Mouse (Mus musculus) megakaryocyte, embryonic 14.5 days (primary cell): Measurements from ENCODE around the gene Vdac1. TPM values are rescaled to one million over a fixed set of nuclear protein-coding genes. Genes with fewer than 3 reads are reported as not detected.
"Not testable (repeated sequence)": the region's sequence is repeated elsewhere in the genome, so short reads cannot be mapped to it uniquely, and the experiment has no call there.

Experiments used
- H3K27me3 ChIP-seq: replicated peaks from 2 replicates; pipeline ENCODE3; 2012; ENCODE audit warnings: inconsistent platforms
- H3K36me3 ChIP-seq: replicated peaks from 2 replicates; pipeline ENCODE3; 2012; ENCODE audit warnings: low read length, inconsistent platforms, mixed read lengths
- H3K4me1 ChIP-seq: 2 replicates; pipeline ENCODE4 v1.6.1; 2012; ENCODE audit warnings: inconsistent platforms
- H3K4me3 ChIP-seq: replicated peaks from 2 replicates; pipeline ENCODE3; 2012; ENCODE audit warnings: moderate library complexity, mild to moderate bottlenecking, inconsistent platforms
- H3K9me3 ChIP-seq: 2 replicates; pipeline ENCODE4 v1.6.1; 2012; ENCODE audit warnings: inconsistent platforms
- FLI1 ChIP-seq: IDR thresholded peaks from 2 replicates; pipeline ENCODE4 v1.6.1; 2012; ENCODE audit warnings: low read length, inconsistent platforms, mixed read lengths
- GATA1 ChIP-seq: IDR thresholded peaks from 3 replicates; pipeline ENCODE4 v1.6.1; 2012; ENCODE audit warnings: mixed read lengths, low read length, inconsistent platforms, borderline replicate concordance
- polyA plus RNA-seq: library from polyadenylated mRNA; stranded (reverse); fragments of >175 nt; gene quantifications from 2 replicates; pipeline ENCODE4 v1.2.3, GENCODE M21; 2012; ENCODE audit warnings: low replicate concordance; ENCODE audit not compliant: insufficient read depth

Gene Vdac1
- polyA plus RNA-seq, 1 experiment = 27.3 TPM

DNA sequence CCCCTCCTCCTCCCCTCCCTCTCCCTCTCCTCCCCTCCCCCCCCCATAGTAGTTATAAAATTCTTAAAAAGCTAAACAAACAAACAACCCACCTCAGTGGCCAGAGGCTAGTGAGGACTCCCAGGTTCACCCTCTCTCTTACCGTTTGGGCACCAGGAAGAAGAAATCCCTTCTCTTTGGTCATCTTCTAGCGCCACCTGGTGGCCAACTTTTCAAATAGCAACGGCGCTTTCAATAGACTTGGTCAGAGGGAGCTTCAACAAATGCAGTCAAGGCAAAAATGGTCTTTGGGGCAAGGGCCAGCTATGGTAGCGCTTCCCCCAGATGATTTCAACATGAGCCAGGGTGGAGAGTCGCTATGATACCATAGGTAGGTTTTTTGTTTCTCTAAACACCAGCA lies 17.5 kb upstream of the Vdac1 start:
- no peaks in the 10 kb centered on the region for H3K36me3 ChIP-seq
- H3K4me1 ChIP-seq = peaks cover 51% of the 10 kb centered on the region
- H3K27me3 ChIP-seq = peaks cover 44% of the 10 kb centered on the region
- no peak overlapping the region for H3K4me3 ChIP-seq
- H3K9me3 ChIP-seq = no peaks in the 10 kb centered on the region
- no peak for TF ChIP-seq GATA1
- no peak for TF ChIP-seq FLI1

DNA sequence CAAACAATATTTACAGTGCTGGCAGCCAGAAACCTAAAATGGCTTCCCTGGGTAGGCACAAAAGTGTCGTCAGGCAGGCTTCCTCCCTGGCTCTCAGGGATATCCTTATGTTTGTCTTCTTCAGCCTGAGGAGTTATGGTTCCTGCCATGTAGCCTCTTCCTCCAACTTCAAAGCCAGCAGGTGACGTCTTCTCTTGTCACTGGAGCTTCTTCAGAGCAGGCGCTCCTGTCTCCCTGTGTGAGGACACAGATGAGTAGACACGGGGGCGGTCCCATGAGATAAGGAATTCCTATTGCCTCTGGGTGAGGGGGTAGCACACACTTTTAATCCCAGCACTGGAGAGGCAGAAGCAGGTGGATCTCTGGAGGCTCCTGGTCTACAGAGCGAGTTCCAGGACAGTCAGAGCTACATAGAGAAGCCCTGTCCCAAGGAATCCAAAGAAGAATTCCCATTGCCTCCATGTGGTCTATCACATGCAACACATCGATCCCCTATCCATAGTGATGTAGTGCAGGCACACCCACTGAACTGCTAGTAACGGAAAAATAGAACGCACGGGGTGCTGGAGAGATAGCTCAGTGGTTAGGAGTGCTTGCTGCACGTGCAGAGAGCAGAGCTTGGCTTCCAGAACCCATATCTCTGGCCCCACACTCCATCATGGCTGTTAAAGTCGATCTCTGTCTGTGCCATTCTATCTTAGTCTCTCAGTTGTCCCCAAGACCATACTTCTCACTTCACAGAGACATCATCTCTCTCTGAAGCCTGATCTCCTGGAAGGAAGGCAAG lies 15.5 kb upstream of the Vdac1 start:
- H3K27me3 ChIP-seq = peaks cover 27% of the 10 kb centered on the region
- peaks cover 40% of the 10 kb centered on the region for H3K4me1 ChIP-seq
- peaks cover 8% of the 10 kb centered on the region for H3K9me3 ChIP-seq
- H3K4me3 ChIP-seq = no peak overlapping the region
- TF ChIP-seq FLI1 (no peak), GATA1 (no peak)
- no peaks in the 10 kb centered on the region for H3K36me3 ChIP-seq

DNA sequence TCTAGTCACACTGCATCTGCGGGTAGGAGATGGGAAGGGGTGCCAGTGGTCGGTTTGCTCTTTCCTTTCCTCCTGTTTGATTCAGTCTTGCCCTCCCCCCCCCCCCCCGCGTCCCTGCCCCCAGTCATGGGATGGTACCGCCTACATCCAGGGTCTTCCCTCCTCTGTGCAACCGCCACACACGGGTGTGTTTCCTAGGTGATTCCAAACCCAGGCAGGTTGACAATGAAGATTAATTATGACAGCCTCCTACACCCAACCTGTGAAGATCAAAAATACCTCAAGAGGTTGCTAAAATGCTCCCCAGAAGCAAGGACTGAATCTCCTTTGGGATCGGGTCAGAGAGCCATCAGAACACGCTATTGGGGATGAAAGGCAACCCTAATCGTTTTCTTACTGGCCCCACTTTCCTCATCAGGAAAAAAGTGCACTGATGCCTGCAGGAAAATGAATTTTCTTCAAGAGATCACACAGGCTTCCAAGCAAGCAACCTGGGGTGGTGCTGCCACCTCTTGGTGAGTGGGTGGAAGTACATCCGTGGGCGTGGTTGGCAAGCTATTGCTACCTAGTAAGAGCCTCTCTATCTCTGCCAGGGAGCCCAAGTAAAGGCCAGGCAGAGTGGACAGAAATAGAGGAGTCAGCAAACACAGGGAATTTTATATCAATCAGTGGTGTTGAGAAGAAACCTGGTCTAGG lies 14.6 kb upstream of the Vdac1 start:
- peaks cover 18% of the 10 kb centered on the region for H3K27me3 ChIP-seq
- no peaks in the 10 kb centered on the region for H3K36me3 ChIP-seq
- H3K4me3 ChIP-seq = peak overlapping the region; percentile 93
- H3K4me1 ChIP-seq = peaks cover 42% of the 10 kb centered on the region
- TF ChIP-seq GATA1 = no peak
- H3K9me3 ChIP-seq = peaks cover 8% of the 10 kb centered on the region

DNA sequence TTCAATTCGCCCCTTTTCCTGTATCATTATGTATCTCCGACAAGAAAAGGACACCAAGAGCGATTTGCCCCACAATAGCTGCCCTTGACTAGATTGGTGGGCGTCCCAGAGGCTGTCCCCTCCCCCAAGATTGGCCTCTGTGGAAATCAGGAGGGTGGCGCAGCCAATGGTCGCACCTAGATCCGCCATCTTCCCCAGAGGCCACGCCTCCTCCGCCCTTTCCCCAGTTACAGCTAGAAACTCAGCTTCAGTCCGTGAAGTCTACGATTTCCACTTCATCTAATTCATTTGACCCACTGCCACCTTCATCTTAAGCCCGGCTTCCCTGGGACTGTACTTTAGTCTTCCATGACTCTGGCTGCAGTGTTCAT lies 14.0 kb upstream of the Vdac1 start:
- Histone ChIP-seq H3K9me3 (peaks cover 8% of the 10 kb centered on the region), H3K4me1 (peaks cover 44% of the 10 kb centered on the region), H3K4me3 (peak overlapping the region; percentile 93), H3K36me3 (no peaks in the 10 kb centered on the region), H3K27me3 (peaks cover 12% of the 10 kb centered on the region)
- TF ChIP-seq FLI1 (no peak), GATA1 (no peak)

DNA sequence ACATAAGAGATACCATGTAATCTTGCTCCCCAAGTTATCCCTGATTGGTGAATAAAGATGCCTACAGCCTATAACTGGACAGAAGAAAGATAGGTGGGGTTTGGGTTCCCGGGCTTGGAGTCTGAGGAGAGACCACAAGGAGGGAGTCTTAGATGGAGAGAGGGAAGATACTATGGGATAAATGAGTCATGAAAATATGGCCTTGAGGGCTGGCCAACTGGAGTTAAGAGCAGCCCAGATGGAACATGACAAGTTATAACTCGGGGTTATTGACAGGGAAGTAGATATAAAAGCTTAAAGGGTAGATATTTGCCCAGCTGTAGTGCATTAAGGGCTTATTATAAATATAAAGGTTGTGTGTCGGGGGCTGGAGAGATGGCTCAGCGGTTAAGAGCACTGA lies 12.5 kb upstream of the Vdac1 start:
- H3K4me1 ChIP-seq = peaks cover 51% of the 10 kb centered on the region
- H3K36me3 ChIP-seq = no peaks in the 10 kb centered on the region
- no peak overlapping the region for H3K4me3 ChIP-seq
- H3K27me3 ChIP-seq = peaks cover 6% of the 10 kb centered on the region
- peaks cover 8% of the 10 kb centered on the region for H3K9me3 ChIP-seq
- TF ChIP-seq GATA1 = no peak
- TF ChIP-seq FLI1 = no peak

DNA sequence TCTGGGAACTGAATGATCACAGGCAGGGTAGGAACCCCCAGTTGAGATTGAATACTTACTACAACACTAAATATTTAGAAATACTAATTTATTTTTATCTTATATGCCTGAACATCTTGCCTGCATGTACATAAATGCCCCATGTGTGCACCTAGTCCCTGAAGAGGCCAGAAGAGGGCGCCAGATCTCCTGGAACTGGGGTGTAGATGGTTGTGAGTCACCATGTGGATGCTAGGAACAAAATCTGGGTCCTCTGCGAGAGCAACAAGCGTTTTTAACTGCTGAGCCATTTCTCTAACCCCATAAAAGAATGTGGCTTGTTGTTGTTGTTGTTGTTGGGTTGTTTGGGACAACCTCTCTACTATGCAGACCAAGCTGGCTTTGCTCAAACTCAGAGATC lies 11.9 kb upstream of the Vdac1 start:
- H3K36me3 ChIP-seq = no peaks in the 10 kb centered on the region
- peaks cover 51% of the 10 kb centered on the region for H3K4me1 ChIP-seq
- peaks cover 6% of the 10 kb centered on the region for H3K27me3 ChIP-seq
- TF ChIP-seq GATA1 = no peak
- no peak for TF ChIP-seq FLI1
- peaks cover 8% of the 10 kb centered on the region for H3K9me3 ChIP-seq
- no peak overlapping the region for H3K4me3 ChIP-seq

DNA sequence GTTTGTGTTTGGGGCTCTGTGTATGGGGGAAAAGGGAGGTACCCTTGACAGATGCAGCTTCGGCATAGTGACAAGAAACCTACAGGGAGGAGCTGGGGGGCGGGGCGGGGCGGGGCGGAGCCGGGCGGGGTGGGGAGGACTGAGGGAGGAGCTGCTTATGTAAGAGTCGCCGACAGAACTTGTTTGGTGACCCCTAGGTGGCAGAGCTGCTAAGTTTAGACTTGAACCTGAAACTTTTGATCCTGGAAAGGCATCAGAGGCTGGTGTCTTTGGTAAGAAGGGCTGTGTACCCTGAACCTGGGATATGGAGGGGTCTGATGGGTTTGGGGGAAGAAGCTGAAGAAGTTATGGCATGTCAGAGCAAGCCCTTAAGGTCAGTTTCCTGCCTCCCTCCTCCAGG lies 9.7 kb upstream of the Vdac1 start:
- Histone ChIP-seq H3K4me3 (peak overlapping the region; percentile 77), H3K27me3 (no peaks in the 10 kb centered on the region), H3K36me3 (no peaks in the 10 kb centered on the region), H3K9me3 (peaks cover 8% of the 10 kb centered on the region), H3K4me1 (peaks cover 47% of the 10 kb centered on the region)
- no peak for TF ChIP-seq FLI1
- TF ChIP-seq GATA1 = no peak

DNA sequence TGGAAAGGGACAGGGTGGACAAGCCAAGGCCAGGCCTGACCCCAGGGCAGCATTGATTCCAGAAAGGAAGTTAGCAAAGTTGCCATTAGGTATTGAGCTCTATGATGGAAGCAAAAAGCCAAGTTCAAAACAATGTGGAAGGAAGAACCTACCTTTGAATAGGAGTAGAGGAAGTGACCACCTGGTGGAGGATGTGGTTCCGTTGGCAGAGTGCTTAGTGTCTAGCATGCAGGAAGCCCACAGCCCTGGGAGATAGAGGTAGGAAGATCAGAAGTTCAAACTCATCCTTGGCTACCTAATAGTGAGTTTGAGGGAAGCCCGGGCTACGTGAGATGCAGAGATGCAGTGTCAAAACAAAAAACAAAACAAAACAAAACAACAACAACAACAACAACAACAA lies 8.4 kb upstream of the Vdac1 start:
- no peaks in the 10 kb centered on the region for H3K27me3 ChIP-seq
- no peak overlapping the region for H3K4me3 ChIP-seq
- H3K4me1 ChIP-seq = peaks cover 37% of the 10 kb centered on the region
- H3K9me3 ChIP-seq = peaks cover 8% of the 10 kb centered on the region
- TF ChIP-seq GATA1 (no peak), FLI1 (no peak)
- H3K36me3 ChIP-seq = peaks cover 2% of the 10 kb centered on the region

DNA sequence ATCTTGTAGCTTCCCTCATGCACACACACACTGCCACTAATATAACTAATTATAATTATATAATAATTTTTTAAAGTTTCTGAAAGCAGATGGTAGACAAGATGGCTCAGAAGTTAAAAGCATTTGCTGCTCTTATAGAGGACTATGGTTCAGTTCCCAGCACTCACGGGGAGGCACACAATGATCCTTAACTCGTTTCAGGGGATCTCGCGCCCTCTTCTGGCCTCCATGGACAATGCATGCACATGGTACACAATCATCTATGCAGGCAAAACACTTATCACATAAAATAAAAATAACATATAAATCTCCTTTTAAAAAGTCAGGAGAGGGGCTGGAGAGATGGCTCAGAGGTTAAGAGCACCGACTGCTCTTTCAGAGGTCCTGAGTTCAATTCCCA lies 6.0 kb upstream of the Vdac1 start:
- H3K27me3 ChIP-seq = no peaks in the 10 kb centered on the region
- H3K36me3 ChIP-seq = peaks cover 6% of the 10 kb centered on the region
- no peaks in the 10 kb centered on the region for H3K9me3 ChIP-seq
- no peak for TF ChIP-seq FLI1
- no peak for TF ChIP-seq GATA1
- peaks cover 45% of the 10 kb centered on the region for H3K4me1 ChIP-seq
- no peak overlapping the region for H3K4me3 ChIP-seq

DNA sequence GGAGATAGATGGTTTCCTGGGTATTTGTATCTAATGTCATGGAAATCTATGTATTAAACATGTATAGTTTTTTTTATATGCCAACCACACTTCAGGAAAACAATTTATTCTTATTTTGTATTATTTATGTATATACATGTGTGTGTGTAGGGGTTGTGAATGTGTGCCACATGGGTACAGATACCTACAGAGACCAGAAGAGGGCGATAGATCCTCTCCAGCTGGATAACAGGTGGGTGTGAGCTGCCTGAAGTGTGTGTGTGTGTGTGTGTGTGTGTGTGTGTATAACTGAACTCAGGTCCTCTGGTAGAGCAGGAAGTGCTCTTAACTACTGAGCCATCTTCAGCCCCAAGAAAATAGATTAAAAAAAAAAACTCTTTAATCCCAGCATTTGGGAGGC lies 5.1 kb upstream of the Vdac1 start:
- Histone ChIP-seq H3K36me3 (peaks cover 6% of the 10 kb centered on the region), H3K4me1 (peaks cover 52% of the 10 kb centered on the region), H3K27me3 (no peaks in the 10 kb centered on the region), H3K9me3 (no peaks in the 10 kb centered on the region), H3K4me3 (no peak overlapping the region)
- TF ChIP-seq GATA1 (no peak), FLI1 (no peak)

DNA sequence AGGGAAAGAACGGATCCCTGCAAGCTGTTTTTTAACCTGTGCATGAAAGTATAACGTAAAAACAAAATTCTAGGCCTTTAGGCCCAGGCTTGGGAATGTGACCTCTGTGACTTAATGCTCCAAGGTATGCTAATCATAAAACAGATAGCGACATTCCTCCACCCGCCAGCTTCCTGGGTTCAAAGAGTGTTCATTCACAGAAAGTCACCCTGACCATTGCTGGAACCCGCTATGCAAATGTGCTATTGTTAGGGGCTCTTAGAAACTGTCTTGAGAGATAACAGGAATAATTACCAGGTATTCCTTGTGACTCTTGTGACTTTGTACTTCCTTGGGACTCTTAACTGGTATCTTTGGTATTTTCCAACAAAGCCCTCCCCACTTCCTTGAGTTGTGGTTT lies 3.6 kb upstream of the Vdac1 start:
- H3K4me3 ChIP-seq, H3K9me3 ChIP-seq, H3K36me3 ChIP-seq, H3K27me3 ChIP-seq: not testable (repeated sequence)
- H3K4me1 ChIP-seq = peaks cover 43% of the 10 kb centered on the region
